Mouse (Mus musculus): ENCODE measurements at regions not wholly inside any gene's neighbourhood (a gene's known extent, or its start where the extent isn't known, plus 50 kb on each side); places are given as distances from the start of the nearest gene placed in this dataset.

GRCm38 (mm10) chr5:126155216-126155880, 623.8 kb downstream of the Tmem132b start:
- no peak overlapping the region for H3K27ac ChIP-seq (replicated peaks in 1 of 2; ENCODE audit: control insufficient read depth in 1 of 2, insufficient read depth in 1 of 2, low read depth in 2 of 2, low read length in 2 of 2)
- H3K4me2 ChIP-seq (ENCODE audit: low read length) = no peak overlapping the region
- 56% methylated on average over 6 of the region's 6 CpGs for WGBS
- H3K27me3 ChIP-seq (ENCODE audit: control insufficient read depth, insufficient read depth, low read length) = no peaks in the 10 kb centered on the region
- H3K9ac ChIP-seq (ENCODE audit: low read length) = no peak overlapping the region
- ATAC-seq (ENCODE audit: insufficient number of reproducible peaks, insufficient read depth, low FRiP score, low read depth) = no peak
- H3K4me3 ChIP-seq (ENCODE audit: control insufficient read depth in 1 of 2, insufficient read depth in 1 of 2, low read depth in 1 of 2, low read length in 2 of 2) = no peak overlapping the region
- H3K36me3 ChIP-seq (ENCODE audit: control insufficient read depth, insufficient read depth, low read length) = no peaks in the 10 kb centered on the region
- no peaks in the 10 kb centered on the region; the same call in 1 of the 2 replicates for H3K9me3 ChIP-seq (ENCODE audit: control insufficient read depth, low read length)
- no peaks in the 10 kb centered on the region for H3K4me1 ChIP-seq (ENCODE audit: control insufficient read depth in 2 of 2, insufficient read depth in 2 of 2, low read length in 2 of 2)

DNA sequence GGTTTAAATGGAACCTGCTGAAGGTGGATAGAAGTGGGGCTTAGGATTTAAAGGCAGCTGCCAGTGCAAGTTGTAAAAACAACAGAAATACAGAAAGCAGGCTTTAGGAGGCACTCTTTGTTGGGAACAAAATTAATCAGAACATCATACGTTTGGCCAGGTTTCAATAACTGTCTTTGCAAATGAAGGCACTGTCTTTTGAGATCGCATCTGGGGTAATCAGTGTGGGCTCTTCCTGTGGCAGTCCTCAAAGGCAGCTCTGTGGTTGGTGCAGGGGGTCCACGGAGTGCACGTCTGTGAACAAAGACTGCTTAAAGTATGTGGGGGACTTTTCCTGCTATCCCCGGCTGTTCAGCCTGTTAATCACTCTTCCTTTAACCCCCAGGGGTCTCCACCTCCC, 654.5 kb downstream of the Tmem132b start:
- no peaks in the 10 kb centered on the region for H3K36me3 ChIP-seq (ENCODE audit: control insufficient read depth, insufficient read depth, low read length)
- H3K4me3 ChIP-seq (ENCODE audit: control insufficient read depth in 1 of 2, insufficient read depth in 1 of 2, low read depth in 1 of 2, low read length in 2 of 2) = no peak overlapping the region
- no peaks in the 10 kb centered on the region for H3K4me1 ChIP-seq (ENCODE audit: control insufficient read depth in 2 of 2, insufficient read depth in 2 of 2, low read length in 2 of 2)
- no peak overlapping the region for H3K4me2 ChIP-seq (ENCODE audit: low read length)
- no peak overlapping the region for H3K27ac ChIP-seq (replicated peaks in 1 of 2; ENCODE audit: control insufficient read depth in 1 of 2, insufficient read depth in 1 of 2, low read depth in 2 of 2, low read length in 2 of 2)
- WGBS = 63% methylated on average over 5 of the region's 5 CpGs
- H3K9me3 ChIP-seq (ENCODE audit: control insufficient read depth, low read length) = peaks cover 1% of the 10 kb centered on the region; the same call in 1 of the 2 replicates
- no peak for ATAC-seq (ENCODE audit: insufficient number of reproducible peaks, insufficient read depth, low FRiP score, low read depth)
- H3K27me3 ChIP-seq (ENCODE audit: control insufficient read depth, insufficient read depth, low read length) = no peaks in the 10 kb centered on the region
- no peak overlapping the region for H3K9ac ChIP-seq (ENCODE audit: low read length)

DNA sequence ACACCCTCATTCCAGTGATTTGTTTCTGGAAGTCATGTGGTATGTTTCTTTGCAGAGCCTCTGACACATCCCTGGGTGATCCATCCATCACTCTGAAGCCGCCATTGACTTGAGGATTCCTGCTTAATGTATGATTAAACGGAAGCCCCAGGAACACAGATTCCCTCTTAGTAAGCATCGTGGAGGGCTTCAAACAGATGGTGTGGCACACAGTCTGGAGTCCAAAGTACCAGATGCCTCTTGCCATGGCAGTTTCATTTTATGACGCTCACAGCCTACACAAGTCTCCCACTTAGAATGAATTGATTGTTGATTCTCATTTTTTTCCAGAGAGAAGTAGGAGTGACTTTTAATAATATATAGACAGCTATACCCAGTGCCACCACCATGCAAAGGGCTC, 668.3 kb downstream of the Tmem132b start:
- 0 out of 2 replicates have a peak, but pooled peaks cover 3% of the 10 kb centered on the region for H3K9me3 ChIP-seq (ENCODE audit: control insufficient read depth, low read length)
- ATAC-seq (ENCODE audit: insufficient number of reproducible peaks, insufficient read depth, low FRiP score, low read depth) = no peak
- no peaks in the 10 kb centered on the region for H3K4me1 ChIP-seq (ENCODE audit: control insufficient read depth in 2 of 2, insufficient read depth in 2 of 2, low read length in 2 of 2)
- no peak overlapping the region for H3K4me3 ChIP-seq (ENCODE audit: control insufficient read depth in 1 of 2, insufficient read depth in 1 of 2, low read depth in 1 of 2, low read length in 2 of 2)
- H3K36me3 ChIP-seq (ENCODE audit: control insufficient read depth, insufficient read depth, low read length) = no peaks in the 10 kb centered on the region
- H3K4me2 ChIP-seq (ENCODE audit: low read length) = no peak overlapping the region
- 67% methylated on average over 4 of the region's 4 CpGs for WGBS
- no peak overlapping the region for H3K27ac ChIP-seq (replicated peaks in 1 of 2; ENCODE audit: control insufficient read depth in 1 of 2, insufficient read depth in 1 of 2, low read depth in 2 of 2, low read length in 2 of 2)
- no peak overlapping the region for H3K9ac ChIP-seq (ENCODE audit: low read length)
- no peaks in the 10 kb centered on the region for H3K27me3 ChIP-seq (ENCODE audit: control insufficient read depth, insufficient read depth, low read length)

GRCm38 (mm10) chr5:126201535-126201934, 670.0 kb downstream of the Tmem132b start:
- Histone ChIP-seq H3K9me3 (ENCODE audit: control insufficient read depth, low read length) (no peaks in the 10 kb centered on the region), H3K36me3 (ENCODE audit: control insufficient read depth, insufficient read depth, low read length) (no peaks in the 10 kb centered on the region), H3K27me3 (ENCODE audit: control insufficient read depth, insufficient read depth, low read length) (no peaks in the 10 kb centered on the region), H3K27ac (replicated peaks in 1 of 2; ENCODE audit: control insufficient read depth in 1 of 2, insufficient read depth in 1 of 2, low read depth in 2 of 2, low read length in 2 of 2) (no peak overlapping the region), H3K4me3 (ENCODE audit: control insufficient read depth in 1 of 2, insufficient read depth in 1 of 2, low read depth in 1 of 2, low read length in 2 of 2) (no peak overlapping the region), H3K4me2 (ENCODE audit: low read length) (no peak overlapping the region), H3K4me1 (ENCODE audit: control insufficient read depth in 2 of 2, insufficient read depth in 2 of 2, low read length in 2 of 2) (no peaks in the 10 kb centered on the region), H3K9ac (ENCODE audit: low read length) (no peak overlapping the region)
- ATAC-seq (ENCODE audit: insufficient number of reproducible peaks, insufficient read depth, low FRiP score, low read depth) = no peak
- WGBS = 19% methylated on average over 4 of the region's 4 CpGs

DNA sequence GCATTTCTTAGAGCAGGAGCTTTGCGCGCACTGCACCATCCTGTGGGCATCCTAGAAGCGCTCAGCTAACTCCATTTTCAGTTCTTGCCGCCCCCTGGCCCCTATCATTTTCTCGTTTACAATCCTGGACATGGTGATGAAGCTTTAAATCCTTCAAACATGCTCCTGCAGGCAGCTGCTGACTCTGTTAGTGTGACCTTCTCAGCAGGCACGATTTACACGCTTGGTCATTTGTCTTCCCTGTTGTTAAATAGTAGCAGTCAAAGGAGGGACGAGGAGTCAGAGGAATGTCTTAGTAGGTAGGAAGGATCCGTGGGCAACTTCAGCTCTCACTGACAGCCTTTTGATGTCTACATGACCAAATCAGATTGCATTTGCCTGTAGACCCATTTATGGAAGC, 670.4 kb downstream of the Tmem132b start:
- no peaks in the 10 kb centered on the region for H3K4me1 ChIP-seq (ENCODE audit: control insufficient read depth in 2 of 2, insufficient read depth in 2 of 2, low read length in 2 of 2)
- H3K9ac ChIP-seq (ENCODE audit: low read length) = no peak overlapping the region
- no peak overlapping the region for H3K4me2 ChIP-seq (ENCODE audit: low read length)
- 55% methylated on average over 9 of the region's 9 CpGs for WGBS
- no peak overlapping the region for H3K27ac ChIP-seq (replicated peaks in 1 of 2; ENCODE audit: control insufficient read depth in 1 of 2, insufficient read depth in 1 of 2, low read depth in 2 of 2, low read length in 2 of 2)
- H3K36me3 ChIP-seq (ENCODE audit: control insufficient read depth, insufficient read depth, low read length) = no peaks in the 10 kb centered on the region
- ATAC-seq (ENCODE audit: insufficient number of reproducible peaks, insufficient read depth, low FRiP score, low read depth) = no peak
- H3K4me3 ChIP-seq (ENCODE audit: control insufficient read depth in 1 of 2, insufficient read depth in 1 of 2, low read depth in 1 of 2, low read length in 2 of 2) = no peak overlapping the region
- H3K27me3 ChIP-seq (ENCODE audit: control insufficient read depth, insufficient read depth, low read length) = no peaks in the 10 kb centered on the region
- no peaks in the 10 kb centered on the region for H3K9me3 ChIP-seq (ENCODE audit: control insufficient read depth, low read length)

GRCm38 (mm10) chr5:126217016-126217415, 685.4 kb downstream of the Tmem132b start:
- no peak for ATAC-seq (ENCODE audit: insufficient number of reproducible peaks, insufficient read depth, low FRiP score, low read depth)
- no peak overlapping the region for H3K4me2 ChIP-seq (ENCODE audit: low read length)
- H3K27ac ChIP-seq (replicated peaks in 1 of 2; ENCODE audit: control insufficient read depth in 1 of 2, insufficient read depth in 1 of 2, low read depth in 2 of 2, low read length in 2 of 2) = no peak overlapping the region
- 79% methylated on average over 5 of the region's 5 CpGs for WGBS
- no peaks in the 10 kb centered on the region for H3K4me1 ChIP-seq (ENCODE audit: control insufficient read depth in 2 of 2, insufficient read depth in 2 of 2, low read length in 2 of 2)
- H3K9ac ChIP-seq (ENCODE audit: low read length) = no peak overlapping the region
- H3K36me3 ChIP-seq (ENCODE audit: control insufficient read depth, insufficient read depth, low read length) = no peaks in the 10 kb centered on the region
- no peaks in the 10 kb centered on the region for H3K27me3 ChIP-seq (ENCODE audit: control insufficient read depth, insufficient read depth, low read length)
- H3K4me3 ChIP-seq (ENCODE audit: control insufficient read depth in 1 of 2, insufficient read depth in 1 of 2, low read depth in 1 of 2, low read length in 2 of 2) = no peak overlapping the region
- H3K9me3 ChIP-seq (ENCODE audit: control insufficient read depth, low read length) = no peaks in the 10 kb centered on the region

DNA sequence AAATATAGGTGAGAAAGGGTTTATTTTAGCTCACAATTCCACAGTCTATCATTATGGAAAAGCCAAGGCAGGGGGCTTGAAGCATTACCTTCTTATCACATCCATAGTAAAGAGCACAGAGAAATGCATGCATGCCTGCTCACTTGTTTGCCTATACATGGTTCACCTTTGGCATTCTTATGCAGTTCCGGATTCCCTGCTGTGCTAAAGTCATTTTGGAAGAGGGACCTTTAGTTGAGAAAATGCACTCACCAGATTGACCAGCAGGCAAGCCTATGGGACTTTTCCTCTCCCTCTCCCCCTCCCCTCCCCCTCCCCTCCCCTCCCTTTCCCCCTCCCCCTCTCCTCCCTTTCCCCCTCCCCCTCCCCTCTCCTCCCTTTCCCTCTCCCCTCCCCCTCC, 686.2 kb downstream of the Tmem132b start:
- H3K4me3 ChIP-seq (ENCODE audit: control insufficient read depth in 1 of 2, insufficient read depth in 1 of 2, low read depth in 1 of 2, low read length in 2 of 2) = no peak overlapping the region
- no peak overlapping the region for H3K27ac ChIP-seq (replicated peaks in 1 of 2; ENCODE audit: control insufficient read depth in 1 of 2, insufficient read depth in 1 of 2, low read depth in 2 of 2, low read length in 2 of 2)
- H3K4me2 ChIP-seq (ENCODE audit: low read length) = no peak overlapping the region
- no peaks in the 10 kb centered on the region for H3K36me3 ChIP-seq (ENCODE audit: control insufficient read depth, insufficient read depth, low read length)
- no peak overlapping the region for H3K9ac ChIP-seq (ENCODE audit: low read length)
- ATAC-seq (ENCODE audit: insufficient number of reproducible peaks, insufficient read depth, low FRiP score, low read depth) = no peak
- no peaks in the 10 kb centered on the region for H3K4me1 ChIP-seq (ENCODE audit: control insufficient read depth in 2 of 2, insufficient read depth in 2 of 2, low read length in 2 of 2)
- H3K27me3 ChIP-seq (ENCODE audit: control insufficient read depth, insufficient read depth, low read length) = no peaks in the 10 kb centered on the region
- H3K9me3 ChIP-seq (ENCODE audit: control insufficient read depth, low read length) = no peaks in the 10 kb centered on the region
- 50% methylated on average over 1 of the region's 1 CpGs for WGBS

DNA sequence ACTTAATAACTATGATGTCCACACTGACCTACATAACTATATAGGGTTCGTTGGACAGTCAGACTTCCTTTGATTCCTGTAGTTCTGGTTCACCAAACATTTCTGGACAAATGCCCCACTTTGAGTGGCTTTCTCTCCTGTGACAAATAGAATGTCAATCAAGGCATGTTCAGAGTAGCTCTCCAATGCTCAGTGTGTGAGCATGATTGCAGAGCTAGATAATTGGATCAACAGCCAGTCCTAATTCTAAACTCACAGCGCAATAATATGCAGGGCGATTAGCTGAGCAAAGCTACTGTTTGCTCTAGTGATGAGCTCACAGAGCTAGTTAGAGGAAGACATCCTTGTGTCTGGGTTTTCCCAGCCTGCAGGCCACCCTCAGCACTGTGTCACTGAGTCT, 692.1 kb downstream of the Tmem132b start:
- no peak overlapping the region for H3K4me2 ChIP-seq (ENCODE audit: low read length)
- no peaks in the 10 kb centered on the region for H3K9me3 ChIP-seq (ENCODE audit: control insufficient read depth, low read length)
- WGBS = 83% methylated on average over 3 of the region's 3 CpGs
- no peak overlapping the region for H3K9ac ChIP-seq (ENCODE audit: low read length)
- no peak overlapping the region for H3K27ac ChIP-seq (replicated peaks in 1 of 2; ENCODE audit: control insufficient read depth in 1 of 2, insufficient read depth in 1 of 2, low read depth in 2 of 2, low read length in 2 of 2)
- no peaks in the 10 kb centered on the region for H3K4me1 ChIP-seq (ENCODE audit: control insufficient read depth in 2 of 2, insufficient read depth in 2 of 2, low read length in 2 of 2)
- H3K36me3 ChIP-seq (ENCODE audit: control insufficient read depth, insufficient read depth, low read length) = no peaks in the 10 kb centered on the region
- H3K27me3 ChIP-seq (ENCODE audit: control insufficient read depth, insufficient read depth, low read length) = no peaks in the 10 kb centered on the region
- H3K4me3 ChIP-seq (ENCODE audit: control insufficient read depth in 1 of 2, insufficient read depth in 1 of 2, low read depth in 1 of 2, low read length in 2 of 2) = no peak overlapping the region
- no peak for ATAC-seq (ENCODE audit: insufficient number of reproducible peaks, insufficient read depth, low FRiP score, low read depth)
